Mouse (Mus musculus) thymus, adult 18-20 months (tissue): Measurements from ENCODE around the gene Olfr411.

Source experiments
- DNase-seq, 2 experiments: peaks; one replicate each; pipeline ENCODE4 v3.0.0; 2022; ENCODE audit warnings: mixed read lengths in 2 of 2

The Olfr411 gene

GRCm38 (mm10) chr11:74352550-74352949 is at the start of gene Olfr411:
Olfr411 (minus strand) TSS chr11:74352650.
- no peak for DNase-seq

GRCm38 (mm10) chr11:74402126-74402525 is 49.7 kb upstream of the Olfr411 start:
- peak in 1 of 2 experiments; percentile 29 for DNase-seq

GRCm38 (mm10) chr11:74395583-74395982 is 43.1 kb upstream of the Olfr411 start:
- DNase-seq, result no peak

- DNase-seq, result no peak
These were observed 41.0 kb upstream of the Olfr411 start for GRCm38 (mm10) chr11:74393489-74393888.

GRCm38 (mm10) chr11:74392903-74393302 is 40.5 kb upstream of the Olfr411 start:
- DNase-seq, result no peak

GRCm38 (mm10) chr11:74391899-74392298 is 39.4 kb upstream of the Olfr411 start:
- DNase-seq, result no peak

GRCm38 (mm10) chr11:74387203-74387602 is 34.8 kb upstream of the Olfr411 start:
- no peak for DNase-seq

- DNase-seq, result no peak
These were observed 33.2 kb upstream of the Olfr411 start for GRCm38 (mm10) chr11:74385674-74386073.

- DNase-seq, result no peak
These were observed 26.9 kb upstream of the Olfr411 start for GRCm38 (mm10) chr11:74379166-74379873.

- no peak for DNase-seq
These were observed 24.4 kb upstream of the Olfr411 start for GRCm38 (mm10) chr11:74376847-74377246.

- peak in 1 of 2 experiments; percentile 15 for DNase-seq
These were observed 19.1 kb upstream of the Olfr411 start for GRCm38 (mm10) chr11:74371393-74372100.

- DNase-seq, result no peak
These were observed 9.3 kb upstream of the Olfr411 start, which contains the start of gene Olfr412 for GRCm38 (mm10) chr11:74361769-74362168. Olfr412 (plus strand) TSS chr11:74362069.

- no peak for DNase-seq
These were observed 14.5 kb downstream of the Olfr411 start, which contains the start of gene Olfr410 for GRCm38 (mm10) chr11:74337931-74338330. Olfr410 (minus strand) TSS chr11:74338031.

- DNase-seq, result no peak
These were observed 23.7 kb downstream of the Olfr411 start for GRCm38 (mm10) chr11:74328781-74329180.

GRCm38 (mm10) chr11:74326044-74326443 is 26.4 kb downstream of the Olfr411 start:
- no peak for DNase-seq
